Mouse (Mus musculus): ENCODE measurements at regions not wholly inside any gene's neighbourhood (a gene's known extent, or its start where the extent isn't known, plus 50 kb on each side); places are given as distances from the start of the nearest gene placed in this dataset.

DNA sequence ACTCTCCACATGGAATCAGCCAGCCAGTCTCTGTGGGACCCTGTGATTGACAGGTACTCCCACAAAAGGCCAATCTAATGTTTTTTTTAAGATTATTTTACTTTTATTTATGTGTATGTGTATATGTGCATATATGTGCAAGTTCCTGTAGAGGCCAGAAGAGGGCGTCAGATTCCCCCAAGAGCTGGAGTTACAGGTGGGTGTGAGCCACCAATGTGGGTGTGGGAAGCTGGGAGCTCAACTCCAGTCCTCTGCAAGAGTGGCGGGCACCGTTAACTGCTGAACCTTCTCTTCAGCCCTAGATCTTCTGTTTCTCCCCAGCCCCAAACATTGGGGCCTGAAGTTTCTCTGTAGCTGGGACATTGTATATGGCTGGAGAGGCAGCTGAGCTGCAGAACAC is 61.0 kb upstream of the Jak1 start:
- no peak for TF ChIP-seq POLR2A (IDR thresholded peaks at IDR 0.05; ENCODE audit: low read depth, low read length)
- no peak for TF ChIP-seq CTCF (IDR thresholded peaks at IDR 0.05; ENCODE audit: extremely low read depth, insufficient read depth, insufficient read length, insufficient replicate concordance)
